Mouse (Mus musculus) kidney, adult 18-20 months (tissue): Measurements from ENCODE around the gene Sult2a5.

ENCODE experiments used
- DNase-seq: peaks from one replicate; pipeline ENCODE4 v3.0.0; 2021

The Sult2a5 gene

GRCm38 (mm10) chr7:13623667-13624066 is at the start of gene Sult2a5:
TSS of gene Sult2a5 (plus strand) at chr7:13623967.
- no peak for DNase-seq
